Mouse (Mus musculus) cortical plate, adult 2 months (tissue): ENCODE data around the gene Tceal1.

Experiments used
- CTCF ChIP-seq: fragments of 200-500 bp; IDR thresholded peaks from 2 replicates; pipeline ENCODE4 v1.5.1; 2011; ENCODE audit warnings: mild to moderate bottlenecking, control low read depth, low read length; ENCODE audit not compliant: insufficient read depth; ENCODE audit errors: extremely low read depth
- POLR2A ChIP-seq: fragments of 200-500 bp; IDR thresholded peaks from 2 replicates; pipeline ENCODE4 v1.6.1; 2011; ENCODE audit warnings: mild to moderate bottlenecking, low read length, control low read depth; ENCODE audit not compliant: insufficient read depth; ENCODE audit errors: extremely low read depth

GRCm38 (mm10) chrX:136749329-136749728, 41.5 kb downstream of the Tceal1 start:
- TF ChIP-seq POLR2A (no peak), CTCF (no peak)
